Mouse (Mus musculus): ENCODE results near the gene Fgf2.

- TF ChIP-seq ZNF384 (IDR thresholded peaks at IDR 0.05; ENCODE audit: low read depth, low read length), result no peak
- TF ChIP-seq POLR2A (IDR thresholded peaks at IDR 0.05; ENCODE audit: low read depth, low read length), result no peak
- TF ChIP-seq CHD2 (IDR thresholded peaks at IDR 0.05; ENCODE audit: low read length), result no peak
- no peak for TF ChIP-seq ZKSCAN1 (IDR thresholded peaks at IDR 0.05; ENCODE audit: borderline replicate concordance, low read depth, low read length)
- no peak for TF ChIP-seq CTCF (conservative IDR thresholded peaks at IDR 0.05 in 1 of 2, IDR thresholded peaks at IDR 0.05 in 1 of 2; ENCODE audit: low read depth in 2 of 2, low read length in 2 of 2)
- TF ChIP-seq USF2 (conservative IDR thresholded peaks at IDR 0.05; ENCODE audit: low read depth, low read length), result no peak
- no peak for TF ChIP-seq TCF12 (IDR thresholded peaks at IDR 0.05; ENCODE audit: low read depth, low read length)
- no peak for TF ChIP-seq ZMIZ1 (IDR thresholded peaks at IDR 0.05; ENCODE audit: low read depth, low read length)
- no peak for TF ChIP-seq JUND (conservative IDR thresholded peaks at IDR 0.05; ENCODE audit: low read depth, low read length)
- TF ChIP-seq POLR2AphosphoS2 (IDR thresholded peaks at IDR 0.05; ENCODE audit: low read depth, low read length), result no peak
These were observed at the start of gene Fgf2 for GRCm38 (mm10) chr3:37348221-37349165.
